Mouse (Mus musculus) C2C12 (cell line): ENCODE data around the gene Fbh1. TPM values are rescaled to one million over a fixed set of nuclear protein-coding genes. Genes with fewer than 3 reads are reported as not detected.
"Not testable (repeated sequence)": the region's sequence is repeated elsewhere in the genome, so short reads cannot be mapped to it uniquely, and the experiment has no call there.

Experiments
- H3K27me3 ChIP-seq: one replicate; pipeline ENCODE4 v1.6.1; 2011; ENCODE audit not compliant: control insufficient read depth, insufficient read depth, insufficient read length
- H3K36me3 ChIP-seq: one replicate; pipeline ENCODE4 v1.6.1; 2011; ENCODE audit not compliant: control insufficient read depth, insufficient read depth
- H3K4me3 ChIP-seq: one replicate; pipeline ENCODE4 v1.5.1; 2011; ENCODE audit warnings: mild to moderate bottlenecking, control low read depth; ENCODE audit not compliant: poor library complexity, insufficient read depth, severe bottlenecking
- H3K79me2 ChIP-seq: one replicate; pipeline ENCODE4 v1.6.1; 2011; ENCODE audit not compliant: control insufficient read depth, insufficient read depth
- H3K79me3 ChIP-seq: one replicate; pipeline ENCODE4 v1.6.1; 2011; ENCODE audit warnings: low read depth, control low read depth
- H3ac ChIP-seq: one replicate; pipeline ENCODE3; 2011; ENCODE audit warnings: low read depth; ENCODE audit not compliant: control insufficient read depth, insufficient read length
- CEBPB ChIP-seq: IDR thresholded peaks from one replicate; pipeline ENCODE4 v1.6.1; 2011; ENCODE audit warnings: low read depth, mild to moderate bottlenecking, control low read depth, moderate library complexity
- CTCF ChIP-seq: IDR thresholded peaks from one replicate; pipeline ENCODE4 v1.5.1; 2011; ENCODE audit not compliant: control insufficient read depth, insufficient read depth, insufficient read length
- FOSL1 ChIP-seq: IDR thresholded peaks from one replicate; pipeline ENCODE4 v1.8.0; 2011; ENCODE audit warnings: mild to moderate bottlenecking, low read length; ENCODE audit not compliant: poor library complexity, insufficient read depth, severe bottlenecking
- MAX ChIP-seq: IDR thresholded peaks from one replicate; pipeline ENCODE4 v1.6.1; 2011; ENCODE audit warnings: mild to moderate bottlenecking, control low read depth
- MYOD1 ChIP-seq: IDR thresholded peaks from one replicate; pipeline ENCODE4 v1.6.1; 2011; ENCODE audit warnings: low read depth; ENCODE audit not compliant: control insufficient read depth, insufficient read length
- MYOG ChIP-seq: IDR thresholded peaks from one replicate; pipeline ENCODE4 v1.6.1; 2011; ENCODE audit not compliant: control insufficient read depth, insufficient read length; ENCODE audit errors: extremely low read depth
- USF1 ChIP-seq: IDR thresholded peaks from one replicate; pipeline ENCODE4 v1.6.1; 2011; ENCODE audit warnings: low read depth, mild to moderate bottlenecking, control low read depth, moderate library complexity
- polyA plus RNA-seq: library from polyadenylated mRNA; unstranded; fragments of >200 nt; fragmentation: generic; extraction: Trizol; gene quantifications from one replicate; pipeline ENCODE4 v1.2.1, GENCODE M21; 2012; ENCODE audit warnings: missing spikeins

Fbh1 gene
- polyA plus RNA-seq, 1 experiment, result 32.0 TPM

DNA sequence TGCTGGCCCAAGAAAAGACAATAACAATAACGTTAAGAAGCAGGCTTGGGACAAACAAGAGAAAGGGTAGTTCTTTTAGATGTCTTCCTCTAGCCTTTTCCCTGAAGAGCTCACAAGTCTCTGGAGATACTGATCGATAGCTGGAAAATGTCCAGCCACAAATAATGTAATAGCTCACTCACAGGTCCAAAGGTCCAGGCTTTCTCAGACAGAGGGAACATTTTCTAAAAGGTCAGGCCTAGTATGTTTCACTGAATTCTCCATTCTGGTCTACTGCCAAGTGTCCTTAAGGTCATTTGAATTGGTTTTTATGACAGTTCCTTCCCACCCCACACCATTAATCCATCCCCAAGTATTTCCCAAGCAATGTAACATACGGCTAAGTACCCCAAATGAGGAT lies 64.4 kb downstream of the Fbh1 start:
- Histone ChIP-seq H3K36me3 (no peaks in the 10 kb centered on the region), H3K79me3 (no peaks in the 10 kb centered on the region)

DNA sequence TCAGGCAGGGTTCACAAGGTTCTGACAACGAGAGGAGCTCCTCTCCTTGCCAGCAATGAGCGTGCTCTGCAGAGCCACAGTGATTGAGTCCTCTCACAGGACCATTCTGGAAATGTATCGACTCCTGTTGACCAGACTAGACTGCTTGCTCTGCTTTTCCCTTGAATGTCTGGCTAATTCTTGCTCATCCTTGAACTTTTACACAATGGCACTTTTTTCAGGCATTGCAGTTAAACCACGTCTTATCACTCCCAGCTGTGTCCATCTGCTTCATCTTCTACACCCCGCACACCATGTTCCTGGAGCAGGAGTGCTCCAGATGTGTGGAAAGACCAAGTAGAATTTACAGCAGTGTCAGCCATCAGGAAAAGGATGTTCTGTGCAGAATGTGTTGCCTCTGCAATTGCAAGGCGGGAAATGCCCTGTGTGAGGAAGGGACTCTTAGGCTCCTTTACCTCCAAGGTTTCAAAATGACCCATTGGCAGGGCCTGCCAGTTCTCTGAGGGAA lies 64.8 kb downstream of the Fbh1 start:
- Histone ChIP-seq H3K79me3 (no peaks in the 10 kb centered on the region), H3K27me3 (no peaks in the 10 kb centered on the region), H3K79me2 (no peaks in the 10 kb centered on the region), H3K36me3 (no peaks in the 10 kb centered on the region), H3ac (no peak overlapping the region), H3K4me3 (no peak overlapping the region)
- no peak for TF ChIP-seq CEBPB
- no peak for TF ChIP-seq CTCF
- TF ChIP-seq MYOG, result no peak
- no peak for TF ChIP-seq FOSL1
- no peak for TF ChIP-seq USF1
- no peak for TF ChIP-seq MYOD1
- no peak for TF ChIP-seq MAX

More for the DNA sequence above, 64.4 kb downstream of the Fbh1 start:
- H3K79me2 ChIP-seq, result no peaks in the 10 kb centered on the region
- no peak overlapping the region for H3K4me3 ChIP-seq
- H3K27me3 ChIP-seq, result no peaks in the 10 kb centered on the region
- no peak for TF ChIP-seq CTCF
- TF ChIP-seq MYOD1, result no peak
- TF ChIP-seq USF1, result no peak
- no peak for TF ChIP-seq CEBPB
- no peak for TF ChIP-seq MYOG
- TF ChIP-seq FOSL1, result no peak
- TF ChIP-seq MAX, result no peak
- H3ac ChIP-seq, result no peak overlapping the region

DNA sequence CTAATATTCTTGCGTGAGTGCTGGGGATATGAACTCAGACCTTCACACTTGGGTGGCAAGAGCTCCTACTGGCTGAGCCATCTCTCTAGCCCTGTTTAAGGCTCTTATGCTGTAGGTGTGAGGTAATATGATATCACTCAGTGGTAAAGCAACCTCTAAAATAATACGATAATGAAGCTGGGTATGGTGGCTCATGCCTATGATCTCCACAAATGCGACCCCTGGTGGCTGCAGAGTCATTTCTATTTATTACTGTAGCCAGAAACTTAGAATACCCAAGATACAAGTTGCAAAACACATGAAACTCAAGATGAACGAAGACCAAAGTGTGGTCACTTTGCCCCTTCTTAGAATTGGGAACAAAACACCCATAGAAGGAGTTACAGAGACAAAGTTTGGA lies 67.3 kb downstream of the Fbh1 start:
- not testable (repeated sequence) for H3K4me3 ChIP-seq, H3ac ChIP-seq, H3K36me3 ChIP-seq, H3K79me3 ChIP-seq, H3K79me2 ChIP-seq, H3K27me3 ChIP-seq

DNA sequence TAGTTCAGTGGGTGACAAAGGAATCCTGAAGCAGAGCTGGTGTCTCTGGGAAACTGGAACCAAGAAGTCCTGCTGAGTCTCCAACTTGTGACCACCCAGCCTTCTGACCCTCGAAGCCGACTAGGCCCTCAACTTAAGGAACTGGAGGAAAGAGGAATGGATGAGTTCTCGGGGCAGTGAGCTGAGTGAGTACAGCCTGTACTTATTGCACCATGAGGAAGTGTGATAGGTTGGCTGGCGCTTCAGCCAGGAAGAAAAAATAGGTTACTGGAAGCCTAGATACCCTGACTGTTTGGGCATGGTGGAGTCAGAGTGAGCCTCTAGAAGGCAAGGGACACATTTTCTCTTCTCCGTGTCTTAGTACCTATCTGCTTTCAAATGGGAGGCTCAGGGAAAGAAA lies 68.8 kb downstream of the Fbh1 start:
- H3K79me3 ChIP-seq, result no peaks in the 10 kb centered on the region
- no peaks in the 10 kb centered on the region for H3K36me3 ChIP-seq
- H3K79me2 ChIP-seq, result no peaks in the 10 kb centered on the region
- TF ChIP-seq MYOG (no peak), USF1 (no peak), CTCF (no peak), MYOD1 (no peak), CEBPB (no peak), MAX (no peak), FOSL1 (no peak)
- H3K27me3 ChIP-seq, result peaks cover 4% of the 10 kb centered on the region
- H3ac ChIP-seq, result no peak overlapping the region
- H3K4me3 ChIP-seq, result no peak overlapping the region

DNA sequence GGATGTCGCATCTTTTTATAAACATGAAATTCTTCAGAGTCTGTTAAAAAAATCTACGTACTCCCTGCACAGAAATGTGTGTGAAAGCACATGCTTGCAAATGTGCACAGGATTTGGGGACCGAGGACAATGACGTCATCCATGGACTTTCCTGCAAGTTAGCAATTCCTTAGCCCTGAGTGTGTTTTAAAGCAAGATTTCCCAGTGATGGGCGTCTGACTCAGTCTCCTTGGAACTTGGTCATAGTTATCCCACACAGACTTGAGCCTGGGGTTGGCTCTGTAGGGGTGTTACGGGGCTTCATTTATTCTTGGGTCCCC lies 70.7 kb downstream of the Fbh1 start:
- no peaks in the 10 kb centered on the region for H3K79me2 ChIP-seq
- peaks cover 4% of the 10 kb centered on the region for H3K27me3 ChIP-seq
- no peaks in the 10 kb centered on the region for H3K79me3 ChIP-seq
- H3K4me3 ChIP-seq, result peak overlapping the region; percentile 14
- H3K36me3 ChIP-seq, result no peaks in the 10 kb centered on the region
- no peak for TF ChIP-seq MAX
- no peak for TF ChIP-seq MYOG
- no peak for TF ChIP-seq MYOD1
- no peak for TF ChIP-seq CEBPB
- TF ChIP-seq FOSL1, result no peak
- no peak for TF ChIP-seq USF1
- TF ChIP-seq CTCF, result no peak
- no peak overlapping the region for H3ac ChIP-seq

DNA sequence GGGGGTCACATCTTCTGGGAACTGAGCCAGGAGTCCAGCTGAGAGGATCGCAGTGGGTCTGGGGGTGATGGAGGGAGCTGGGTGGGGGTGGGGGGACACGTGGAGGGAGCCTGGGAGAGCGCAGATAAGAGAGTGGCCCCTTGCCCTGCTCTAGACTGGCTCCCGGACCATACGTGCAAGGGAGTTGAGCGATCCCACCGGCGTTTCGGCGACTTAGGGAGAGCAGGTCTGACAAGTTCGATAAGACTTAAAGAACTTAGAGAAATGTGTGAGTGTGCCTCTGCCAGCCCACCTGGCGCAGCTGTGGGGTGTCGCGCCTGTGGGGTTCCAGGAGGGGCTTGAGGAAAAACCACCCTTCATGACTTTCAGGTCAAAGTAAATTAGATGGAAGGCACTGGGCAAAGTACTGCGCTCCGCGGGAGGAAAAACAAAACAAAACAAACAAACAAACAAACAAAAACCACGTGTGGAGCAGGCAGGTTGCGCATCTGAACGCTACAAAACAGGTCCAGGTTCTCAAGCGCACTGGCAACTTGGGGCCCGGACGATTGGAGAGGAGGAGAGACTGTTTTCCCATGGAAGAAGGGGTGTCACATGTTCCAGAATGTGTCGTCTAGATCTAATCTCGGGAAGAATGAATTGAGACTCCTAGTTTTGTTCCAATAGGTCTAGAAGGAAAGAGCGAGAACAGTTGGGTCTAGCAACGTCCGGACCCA lies 71.2 kb downstream of the Fbh1 start:
- TF ChIP-seq MYOG, result no peak
- TF ChIP-seq MAX, result peak; percentile 34
- H3K4me3 ChIP-seq, result peak overlapping the region; percentile 46
- H3K79me2 ChIP-seq, result no peaks in the 10 kb centered on the region
- peak overlapping the region; percentile 62 for H3ac ChIP-seq
- no peaks in the 10 kb centered on the region for H3K36me3 ChIP-seq
- peaks cover 4% of the 10 kb centered on the region for H3K27me3 ChIP-seq
- H3K79me3 ChIP-seq, result no peaks in the 10 kb centered on the region
